Mouse (Mus musculus) midbrain, postnatal 0 days (tissue): Measurements from ENCODE around the gene Maml3. TPM values are rescaled to one million over a fixed set of nuclear protein-coding genes. Genes with fewer than 3 reads are reported as not detected.

Experiments
- ATAC-seq: fragments of 200-750 bp; cut with Nextera tagmentation; 2 replicates; pipeline ENCODE4 v1.8.0; 2017; ENCODE audit warnings: moderate number of reproducible peaks, mild to moderate bottlenecking, moderate TSS enrichment, moderate library complexity; ENCODE audit not compliant: low FRiP score
- DNase-seq: peaks from one replicate; pipeline ENCODE4 v3.0.0-alpha.2; 2015; ENCODE audit warnings: low spot score
- H3K27ac ChIP-seq: fragments of 300-500 bp; sonication (generic); 2 replicates; pipeline ENCODE4 v1.5.1; 2014; ENCODE audit warnings: low read depth, mild to moderate bottlenecking, low read length, mixed read lengths
- H3K27me3 ChIP-seq: fragments of 300-500 bp; sonication (generic); 2 replicates; pipeline ENCODE4 v1.6.1; 2014; ENCODE audit warnings: low read length, control low read depth, mixed read lengths; ENCODE audit not compliant: insufficient read depth
- H3K36me3 ChIP-seq: fragments of 300-500 bp; sonication (generic); 2 replicates; pipeline ENCODE4 v1.6.1; 2014; ENCODE audit warnings: low read length, control low read depth, mixed read lengths; ENCODE audit not compliant: insufficient read depth
- H3K4me1 ChIP-seq: fragments of 300-500 bp; sonication (generic); 2 replicates; pipeline ENCODE4 v1.6.1; 2014; ENCODE audit warnings: mild to moderate bottlenecking, control low read depth, antibody characterized with exemption, low read length, mixed read lengths; ENCODE audit not compliant: insufficient read depth
- H3K4me2 ChIP-seq: fragments of 300-500 bp; sonication (generic); 2 replicates; pipeline ENCODE4 v1.6.1; 2014; ENCODE audit warnings: low read depth, mild to moderate bottlenecking, low read length, mixed read lengths; ENCODE audit not compliant: poor library complexity, severe bottlenecking
- H3K4me3 ChIP-seq: fragments of 300-500 bp; sonication (generic); 2 replicates; pipeline ENCODE4 v1.5.1; 2014; ENCODE audit warnings: low read depth, mild to moderate bottlenecking, low read length, moderate library complexity
- H3K9ac ChIP-seq: fragments of 300-500 bp; sonication (generic); replicated peaks from 2 replicates; pipeline ENCODE4 v1.6.1; 2014; ENCODE audit warnings: mild to moderate bottlenecking, low read length, moderate library complexity, mixed read lengths; ENCODE audit not compliant: poor library complexity, severe bottlenecking
- H3K9me3 ChIP-seq: fragments of 300-500 bp; sonication (generic); 2 replicates; pipeline ENCODE4 v1.6.1; 2016; ENCODE audit warnings: low read length, control low read depth
- CTCF ChIP-seq: IDR thresholded peaks from 2 replicates; pipeline ENCODE4 v1.5.1; 2016; ENCODE audit warnings: antibody characterized with exemption, mild to moderate bottlenecking
- WGBS: fragments of 180-500 bp; shearing (Covaris S2); extraction: QIAGEN DNeasy Blood & Tissue Kit; methylation state at CpG from one replicate; pipeline ENCODE4 v1.1.7; 2014; 5-methylcytosine and 5-hydroxymethylcytosine counted together
- polyA plus RNA-seq: library from polyadenylated mRNA; unstranded; fragments of >200 nt; fragmentation: Nextera tagmentation; extraction: Ambion mirVana; gene quantifications from 2 replicates; pipeline ENCODE4 v1.2.1, GENCODE M21; 2015
- total RNA-seq: library from RNA; depleted of rRNA; stranded (reverse); fragments of >200 nt; gene quantifications from 2 replicates; pipeline ENCODE4 v1.2.3, GENCODE M21; 2014

The Maml3 gene
- total and polyA plus RNA-seq, 2 experiments from 2014 or later, result 3.9 to 20.2 TPM

DNA sequence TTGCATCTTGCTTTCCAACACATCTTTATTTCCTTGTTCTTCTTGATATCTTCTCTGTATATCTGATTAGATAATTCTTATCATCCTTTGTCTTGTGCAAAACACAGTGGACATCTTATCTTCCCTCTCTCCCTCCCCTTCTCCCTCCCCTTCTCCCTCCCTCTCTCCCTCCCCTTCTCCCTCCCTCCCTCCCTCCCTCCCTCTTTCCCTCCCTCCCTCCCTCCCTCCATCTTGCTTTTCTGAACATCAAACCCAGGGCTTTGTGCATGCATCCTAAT, 365.1 kb downstream of the Maml3 start:
- Histone ChIP-seq H3K27ac (peak overlapping the region; percentile 73), H3K36me3 (no peaks in the 10 kb centered on the region), H3K27me3 (no peaks in the 10 kb centered on the region), H3K4me2 (no peak overlapping the region), H3K4me1 (peaks cover 11% of the 10 kb centered on the region), H3K4me3 (no peak overlapping the region), H3K9me3 (no peaks in the 10 kb centered on the region), H3K9ac (no peak overlapping the region)
- no peak for TF ChIP-seq CTCF
- ATAC-seq (no peak), DNase-seq (no peak)

DNA sequence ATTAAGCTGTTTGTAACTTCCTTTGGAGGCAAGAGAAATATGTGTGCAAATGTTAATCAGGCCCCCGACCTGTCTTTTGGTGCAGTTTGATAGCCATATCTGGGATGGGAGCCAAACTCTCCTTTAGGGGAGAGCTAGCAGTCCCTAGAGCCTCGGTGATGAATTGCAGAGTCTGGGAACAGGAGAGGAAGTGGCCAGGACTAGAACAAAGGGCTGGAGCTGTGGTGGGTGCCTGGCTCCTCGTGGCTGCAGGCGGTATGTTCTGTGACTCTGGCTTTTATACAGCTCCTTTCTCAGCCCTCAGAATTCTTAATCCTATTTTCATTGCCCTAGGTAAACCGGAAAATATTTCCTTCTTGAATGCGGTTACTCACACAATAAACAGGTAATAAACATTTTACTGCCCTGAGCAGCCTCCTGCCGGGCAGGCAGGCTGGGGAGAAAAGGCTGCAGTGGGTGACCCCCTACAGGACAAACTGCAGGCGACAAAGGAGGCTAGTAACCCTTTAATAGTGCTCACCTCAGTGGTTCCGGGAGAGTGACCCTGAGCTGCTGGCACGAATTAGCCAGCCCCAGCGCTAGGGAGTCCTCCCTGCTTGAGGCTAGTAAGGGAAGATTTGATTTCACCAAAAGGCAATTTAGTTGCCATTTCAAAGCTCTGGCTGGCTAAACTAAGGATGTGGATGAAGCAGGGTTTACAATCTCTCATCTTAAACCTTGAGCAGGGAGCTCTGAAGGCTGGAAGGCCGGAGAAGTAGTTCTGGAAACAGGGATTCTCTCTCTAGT, 365.6 kb downstream of the Maml3 start:
- peak; percentile 33 for TF ChIP-seq CTCF
- WGBS, result 6% methylated on average over 12 of the region's 12 CpGs

DNA sequence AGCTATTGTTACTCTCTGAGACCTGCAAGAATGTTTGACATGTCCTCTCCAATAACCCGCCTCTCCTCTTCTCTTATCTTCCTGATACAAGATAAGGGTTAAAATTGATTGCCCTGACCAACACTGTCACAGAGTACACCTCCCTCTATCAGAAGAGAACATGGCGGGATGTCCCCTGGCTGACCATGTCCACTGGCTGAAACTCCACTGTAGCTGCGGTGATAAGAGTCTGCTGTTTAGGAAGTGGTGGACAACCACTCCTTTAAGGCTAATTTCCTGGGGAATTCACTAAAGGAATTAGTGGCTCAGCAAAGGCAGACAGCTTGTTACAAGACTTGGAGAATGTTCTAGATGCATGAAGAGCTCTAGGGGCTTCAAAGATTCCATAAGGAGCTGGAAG, 371.2 kb downstream of the Maml3 start:
- WGBS, result 93% methylated on average over 3 of the region's 3 CpGs
- Histone ChIP-seq H3K9ac (no peak overlapping the region), H3K27ac (no peak overlapping the region), H3K9me3 (no peaks in the 10 kb centered on the region), H3K27me3 (no peaks in the 10 kb centered on the region), H3K36me3 (no peaks in the 10 kb centered on the region), H3K4me2 (no peak overlapping the region), H3K4me3 (no peak overlapping the region), H3K4me1 (peaks cover 9% of the 10 kb centered on the region)
- ATAC-seq (no peak), DNase-seq (no peak)
- TF ChIP-seq CTCF, result no peak

More for the DNA sequence above, 365.6 kb downstream of the Maml3 start:
- no peaks in the 10 kb centered on the region for H3K36me3 ChIP-seq
- H3K9me3 ChIP-seq, result no peaks in the 10 kb centered on the region
- peak overlapping the region; percentile 73 for H3K27ac ChIP-seq
- peaks cover 11% of the 10 kb centered on the region for H3K4me1 ChIP-seq
- H3K9ac ChIP-seq, result peak overlapping the region; percentile 0; the same call in 1 of the 2 replicates
- no peak overlapping the region for H3K4me2 ChIP-seq
- no peak overlapping the region for H3K4me3 ChIP-seq
- no peaks in the 10 kb centered on the region for H3K27me3 ChIP-seq
- ATAC-seq (peak; percentile 72; the same call in 1 of the 2 replicates), DNase-seq (peak; percentile 82)

DNA sequence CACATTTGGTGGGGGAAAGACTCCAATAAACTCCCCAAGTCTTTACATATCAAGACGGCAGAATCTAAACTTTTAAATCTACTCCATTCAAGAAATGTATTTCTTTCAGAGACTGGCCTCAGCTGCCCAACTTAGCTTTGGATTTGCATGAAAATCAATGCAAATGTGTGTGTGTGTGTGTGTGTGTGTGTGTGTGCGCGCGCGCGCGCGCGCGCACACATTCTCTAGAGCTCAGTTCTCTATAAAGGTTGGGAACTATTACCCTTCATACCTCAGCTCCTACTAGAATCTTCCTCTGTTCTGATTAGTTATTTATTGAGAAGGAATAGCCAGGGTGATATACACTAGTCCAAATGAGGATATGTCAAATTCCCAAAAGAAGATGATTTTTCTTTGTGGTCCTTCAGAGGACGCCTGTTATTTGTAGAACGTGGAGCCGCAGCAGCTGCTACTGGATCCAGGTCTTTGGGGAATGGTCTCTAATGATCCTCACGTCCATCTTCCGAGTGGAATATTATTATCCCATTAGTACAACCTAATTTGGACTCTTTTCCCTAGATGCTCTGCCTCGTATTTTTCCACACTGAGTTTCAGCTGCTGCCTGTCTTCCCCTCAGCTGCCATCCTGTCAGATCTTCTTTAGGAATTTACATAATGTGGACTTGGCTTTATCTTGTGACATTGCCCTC, 372.8 kb downstream of the Maml3 start:
- Histone ChIP-seq H3K36me3 (no peaks in the 10 kb centered on the region), H3K27me3 (no peaks in the 10 kb centered on the region), H3K4me3 (no peak overlapping the region), H3K27ac (no peak overlapping the region), H3K4me1 (peaks cover 10% of the 10 kb centered on the region), H3K4me2 (no peak overlapping the region), H3K9me3 (no peaks in the 10 kb centered on the region), H3K9ac (no peak overlapping the region)
- 46% methylated on average over 16 of the region's 16 CpGs for WGBS
- DNase-seq (peak; percentile 28), ATAC-seq (no peak)
- TF ChIP-seq CTCF, result no peak

DNA sequence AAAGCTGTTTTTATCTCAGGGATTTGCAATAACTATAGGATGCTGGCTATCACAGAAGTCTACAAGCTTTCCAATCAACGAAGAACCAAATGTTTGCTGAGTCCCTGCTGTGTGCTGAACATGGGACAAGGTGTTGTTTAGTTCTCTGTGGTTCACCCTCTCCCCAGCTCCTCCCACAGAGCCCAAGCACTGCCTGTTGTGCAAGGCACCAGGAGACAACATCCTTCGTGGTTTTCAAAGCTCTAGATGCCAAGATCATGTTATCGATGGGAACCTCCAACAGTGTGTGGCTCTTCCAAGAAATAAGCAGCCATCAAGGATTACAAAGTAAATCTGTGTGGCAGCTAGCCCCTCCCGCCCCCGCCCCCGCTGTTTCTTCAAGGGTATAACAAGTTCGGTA, 374.2 kb downstream of the Maml3 start:
- H3K4me1 ChIP-seq, result peaks cover 10% of the 10 kb centered on the region
- no peak overlapping the region for H3K9ac ChIP-seq
- no peak overlapping the region for H3K27ac ChIP-seq
- DNase-seq (no peak), ATAC-seq (no peak)
- 76% methylated on average over 7 of the region's 7 CpGs for WGBS
- no peaks in the 10 kb centered on the region for H3K27me3 ChIP-seq
- TF ChIP-seq CTCF, result no peak
- no peak overlapping the region for H3K4me3 ChIP-seq
- H3K4me2 ChIP-seq, result no peak overlapping the region
- H3K36me3 ChIP-seq, result no peaks in the 10 kb centered on the region
- H3K9me3 ChIP-seq, result no peaks in the 10 kb centered on the region
